Mouse (Mus musculus) testis, adult 2 months (tissue): Measurements from ENCODE around the gene Chst5.

Source experiments
- CTCF ChIP-seq: fragments of 200-500 bp; IDR thresholded peaks from 2 replicates; pipeline ENCODE4 v1.5.1; 2012; ENCODE audit warnings: low read depth, mild to moderate bottlenecking, inconsistent platforms, low read length, moderate library complexity; ENCODE audit not compliant: control insufficient read depth, insufficient read depth, insufficient replicate concordance
- POLR2A ChIP-seq: fragments of 200-500 bp; IDR thresholded peaks from 2 replicates; pipeline ENCODE4 v1.6.1; 2012; ENCODE audit warnings: low read depth, mild to moderate bottlenecking, inconsistent platforms, low read length, moderate library complexity; ENCODE audit not compliant: control insufficient read depth

GRCm38 (mm10) chr8:111883615-111884014 is 26.6 kb downstream of the Chst5 start:
- TF ChIP-seq CTCF: no peak
- no peak for TF ChIP-seq POLR2A
